Mouse (Mus musculus): ENCODE measurements at regions not wholly inside any gene's neighbourhood (a gene's known extent, or its start where the extent isn't known, plus 50 kb on each side); places are given as distances from the start of the nearest gene placed in this dataset.

GRCm38 (mm10) chr17:87550518-87551164, 85.1 kb upstream of the Epcam start:
- Histone ChIP-seq H3K27ac (no peak overlapping the region), H3K4me3 (no peak overlapping the region)
- DNase-seq (ENCODE audit: low spot score in 2 of 2): no peak
- TF ChIP-seq CTCF (conservative IDR thresholded peaks at IDR 0.05): no peak

GRCm38 (mm10) chr17:87554561-87554960, 81.2 kb upstream of the Epcam start:
- Histone ChIP-seq H3K27ac (no peak overlapping the region), H3K4me3 (no peak overlapping the region)
- DNase-seq (ENCODE audit: low spot score in 2 of 2): no peak
- no peak for TF ChIP-seq CTCF (conservative IDR thresholded peaks at IDR 0.05)

GRCm38 (mm10) chr17:87558419-87558818, 77.4 kb upstream of the Epcam start:
- no peak for DNase-seq (ENCODE audit: low spot score in 2 of 2)
- TF ChIP-seq CTCF (conservative IDR thresholded peaks at IDR 0.05): no peak
- Histone ChIP-seq H3K27ac (no peak overlapping the region), H3K4me3 (no peak overlapping the region)

- TF ChIP-seq CTCF (conservative IDR thresholded peaks at IDR 0.05): no peak
- no peak for DNase-seq (ENCODE audit: low spot score in 2 of 2)
- Histone ChIP-seq H3K27ac (no peak overlapping the region), H3K4me3 (no peak overlapping the region)
These were observed 76.1 kb upstream of the Epcam start for GRCm38 (mm10) chr17:87559641-87560040.

- Histone ChIP-seq H3K4me3 (no peak overlapping the region), H3K27ac (no peak overlapping the region)
- no peak for TF ChIP-seq CTCF (conservative IDR thresholded peaks at IDR 0.05)
- no peak for DNase-seq (ENCODE audit: low spot score in 2 of 2)
These were observed 74.9 kb upstream of the Epcam start for GRCm38 (mm10) chr17:87560923-87561322.

GRCm38 (mm10) chr17:87563375-87563774, 72.4 kb upstream of the Epcam start:
- peak in 1 of 2 experiments; percentile 43 for DNase-seq (ENCODE audit: low spot score in 2 of 2)
- no peak for TF ChIP-seq CTCF (conservative IDR thresholded peaks at IDR 0.05)
- H3K4me3 ChIP-seq: no peak overlapping the region; the same call in 1 of the 2 replicates
- peak overlapping the region; percentile 89 for H3K27ac ChIP-seq

- Histone ChIP-seq H3K4me3 (no peak overlapping the region), H3K27ac (no peak overlapping the region)
- no peak for TF ChIP-seq CTCF (conservative IDR thresholded peaks at IDR 0.05)
- no peak for DNase-seq (ENCODE audit: low spot score in 2 of 2)
These were observed 70.1 kb upstream of the Epcam start for GRCm38 (mm10) chr17:87565631-87566030.

GRCm38 (mm10) chr17:87566296-87566695, 69.5 kb upstream of the Epcam start:
- Histone ChIP-seq H3K4me3 (no peak overlapping the region), H3K27ac (no peak overlapping the region)
- TF ChIP-seq CTCF (conservative IDR thresholded peaks at IDR 0.05): no peak
- DNase-seq (ENCODE audit: low spot score in 2 of 2): no peak

GRCm38 (mm10) chr17:87566996-87567395, 68.8 kb upstream of the Epcam start:
- H3K4me3 ChIP-seq: no peak overlapping the region
- TF ChIP-seq CTCF (conservative IDR thresholded peaks at IDR 0.05): no peak
- no peak overlapping the region for H3K27ac ChIP-seq
- no peak for DNase-seq (ENCODE audit: low spot score in 2 of 2)

GRCm38 (mm10) chr17:87567475-87567874, 68.3 kb upstream of the Epcam start:
- no peak for TF ChIP-seq CTCF (conservative IDR thresholded peaks at IDR 0.05)
- no peak overlapping the region for H3K4me3 ChIP-seq
- DNase-seq (ENCODE audit: low spot score in 2 of 2): no peak
- no peak overlapping the region for H3K27ac ChIP-seq

GRCm38 (mm10) chr17:87569981-87570380, 65.8 kb upstream of the Epcam start:
- H3K27ac ChIP-seq: no peak overlapping the region
- H3K4me3 ChIP-seq: no peak overlapping the region
- no peak for DNase-seq (ENCODE audit: low spot score in 2 of 2)
- no peak for TF ChIP-seq CTCF (conservative IDR thresholded peaks at IDR 0.05)

GRCm38 (mm10) chr17:87570676-87571344, 65.0 kb upstream of the Epcam start:
- Histone ChIP-seq H3K4me3 (peak overlapping the region; percentile 8), H3K27ac (peak overlapping the region; percentile 97)
- TF ChIP-seq CTCF (conservative IDR thresholded peaks at IDR 0.05): no peak
- no peak for DNase-seq (ENCODE audit: low spot score in 2 of 2)

GRCm38 (mm10) chr17:87571345-87571932, 64.3 kb upstream of the Epcam start:
- peak; percentile 91 to 97 for DNase-seq (ENCODE audit: low spot score in 2 of 2)
- TF ChIP-seq CTCF (conservative IDR thresholded peaks at IDR 0.05): peak; percentile 99
- Histone ChIP-seq H3K4me3 (peak overlapping the region; percentile 8), H3K27ac (peak overlapping the region; percentile 97)

GRCm38 (mm10) chr17:87583575-87583974, 52.2 kb upstream of the Epcam start:
- DNase-seq (ENCODE audit: low spot score in 2 of 2): no peak
- no peak overlapping the region for H3K27ac ChIP-seq
- TF ChIP-seq CTCF (conservative IDR thresholded peaks at IDR 0.05): peak; percentile 21
- no peak overlapping the region for H3K4me3 ChIP-seq
